Mouse (Mus musculus): Measurements from ENCODE around the gene Tmc5. TPM values are rescaled to one million over a fixed set of nuclear protein-coding genes. Genes with fewer than 3 reads are reported as not detected.

The Tmc5 gene
- polyA plus RNA-seq, 2 experiments: 0.15 to 0.29 TPM

DNA sequence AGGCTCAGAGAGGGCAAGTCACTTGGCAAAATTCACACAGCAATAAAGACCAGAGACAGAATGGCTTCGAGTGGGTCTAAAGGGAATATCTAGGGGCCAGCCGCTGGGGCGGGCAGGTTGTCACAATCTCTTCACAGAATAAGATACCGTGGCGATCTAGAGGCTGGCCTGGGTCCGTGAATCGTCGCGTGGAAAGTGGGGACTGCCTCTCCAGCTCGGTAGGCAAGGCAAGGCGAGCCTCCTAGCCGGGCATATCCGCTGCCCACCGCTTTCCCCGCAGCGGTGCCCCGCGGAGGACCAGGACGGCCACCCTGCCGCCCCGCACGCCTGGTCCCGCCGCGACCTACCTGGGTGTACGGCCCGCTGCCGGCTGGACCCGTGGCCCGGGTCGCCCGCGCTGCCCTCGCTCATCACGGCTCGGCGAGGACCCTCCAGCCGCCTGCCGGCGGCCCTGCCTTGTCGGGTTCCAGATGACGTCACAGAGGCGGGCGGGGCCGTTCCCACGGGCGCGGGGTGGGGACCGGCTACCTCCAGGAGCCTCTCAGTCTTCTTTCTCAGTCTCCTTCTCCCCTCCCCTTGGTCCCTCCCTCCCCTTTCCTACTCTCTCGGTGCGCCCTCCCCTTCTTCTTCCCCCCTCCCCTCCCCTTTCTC lies 12.7 kb upstream of the Tmc5 start, which contains the start of gene Tmc7:
Gene Tmc7 (minus strand): TSS at position 480 of the 651 bp plus-strand sequence.
- WGBS: 1% methylated on average over 26 of the region's 51 CpGs
- no peak for TF ChIP-seq POLR2A (IDR thresholded peaks at IDR 0.05; ENCODE audit: borderline replicate concordance, extremely low read depth, insufficient read depth, insufficient read length)
- peak within 1 kb of the TSS; percentile 90 for H3K4me2 ChIP-seq (replicated peaks; ENCODE audit: low read depth, low read length, severe bottlenecking)
- no peaks in the 10 kb centered on the region for H3K36me3 ChIP-seq (ENCODE audit: control insufficient read depth, insufficient read depth, low read length)
- no peaks in the 10 kb centered on the region for H3K9me3 ChIP-seq (ENCODE audit: control insufficient read depth, low read length)
- ATAC-seq (ENCODE audit: low FRiP score, low read depth) (peak; percentile 90), DNase-seq (ENCODE audit: low spot score) (peak; percentile 54)
- no peaks in the 10 kb centered on the region for H3K27me3 ChIP-seq (ENCODE audit: control insufficient read depth, insufficient read depth, low read length)
- peak within 1 kb of the TSS; percentile 74 for H3K9ac ChIP-seq (ENCODE audit: low read depth, low read length, severe bottlenecking)
- H3K4me3 ChIP-seq (replicated peaks; ENCODE audit: low read length): peak within 1 kb of the TSS; percentile 61
- peaks cover 6% of the 10 kb centered on the region; the same call in 1 of the 2 replicates for H3K4me1 ChIP-seq (ENCODE audit: control insufficient read depth, insufficient read depth, low read length)
- no peak within 1 kb of the TSS for H3K27ac ChIP-seq (replicated peaks; ENCODE audit: low read depth, low read length)

DNA sequence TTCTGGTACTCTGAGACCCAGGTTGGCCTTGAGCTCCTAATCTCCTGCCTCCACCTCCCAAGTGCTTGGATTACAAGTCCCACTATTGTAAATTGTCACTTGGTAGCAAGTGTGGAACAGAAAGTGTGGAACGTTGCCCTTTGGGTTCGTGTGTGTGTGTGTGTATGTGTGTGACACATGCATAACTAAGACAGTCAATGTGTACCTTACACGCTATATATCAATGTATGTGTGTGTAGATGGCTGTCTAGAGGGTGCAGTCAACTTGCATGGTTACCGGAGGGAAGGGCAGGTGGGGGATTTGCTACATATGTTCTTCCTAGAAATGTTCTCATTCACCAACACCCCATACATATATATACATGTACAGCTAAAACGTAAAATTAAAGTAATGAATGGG lies 12.2 kb upstream of the Tmc5 start:
- H3K4me2 ChIP-seq (replicated peaks; ENCODE audit: low read depth, low read length, severe bottlenecking): peak overlapping the region; percentile 90
- peaks cover 6% of the 10 kb centered on the region; the same call in 1 of the 2 replicates for H3K4me1 ChIP-seq (ENCODE audit: control insufficient read depth, insufficient read depth, low read length)
- ATAC-seq (ENCODE audit: low FRiP score, low read depth) (no peak), DNase-seq (ENCODE audit: low spot score) (no peak)
- no peaks in the 10 kb centered on the region for H3K9me3 ChIP-seq (ENCODE audit: control insufficient read depth, low read length)
- no peaks in the 10 kb centered on the region for H3K27me3 ChIP-seq (ENCODE audit: control insufficient read depth, insufficient read depth, low read length)
- no peak overlapping the region for H3K27ac ChIP-seq (replicated peaks; ENCODE audit: low read depth, low read length)
- no peak overlapping the region for H3K9ac ChIP-seq (ENCODE audit: low read depth, low read length, severe bottlenecking)
- 68% methylated on average over 5 of the region's 5 CpGs for WGBS
- no peak for TF ChIP-seq POLR2A (IDR thresholded peaks at IDR 0.05; ENCODE audit: borderline replicate concordance, extremely low read depth, insufficient read depth, insufficient read length)
- H3K36me3 ChIP-seq (ENCODE audit: control insufficient read depth, insufficient read depth, low read length): no peaks in the 10 kb centered on the region
- H3K4me3 ChIP-seq (replicated peaks; ENCODE audit: low read length): peak overlapping the region; percentile 61

DNA sequence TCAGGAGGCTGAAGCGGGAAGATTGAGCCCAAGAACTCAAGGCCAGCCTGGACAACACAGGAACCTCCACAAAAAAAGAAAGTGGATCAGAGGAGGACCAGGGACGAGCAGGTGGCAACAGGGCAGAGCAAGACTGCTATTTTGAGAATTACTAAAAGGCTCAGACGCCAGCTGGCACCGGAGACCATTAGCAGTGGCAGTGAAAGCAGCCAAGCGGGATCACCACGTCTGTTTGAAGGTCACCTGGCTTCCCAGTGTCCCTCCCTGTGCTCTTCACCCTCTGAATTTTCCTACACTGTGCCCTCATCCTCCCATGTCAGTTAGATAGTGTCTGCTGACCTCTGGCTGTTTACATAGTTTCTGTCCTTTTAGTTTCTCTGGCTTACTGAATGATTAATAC lies 11.2 kb upstream of the Tmc5 start:
- Histone ChIP-seq H3K4me2 (replicated peaks; ENCODE audit: low read depth, low read length, severe bottlenecking) (no peak overlapping the region), H3K9me3 (ENCODE audit: control insufficient read depth, low read length) (no peaks in the 10 kb centered on the region), H3K9ac (ENCODE audit: low read depth, low read length, severe bottlenecking) (no peak overlapping the region), H3K4me1 (ENCODE audit: control insufficient read depth, insufficient read depth, low read length) (peaks cover 6% of the 10 kb centered on the region; the same call in 1 of the 2 replicates), H3K4me3 (replicated peaks; ENCODE audit: low read length) (no peak overlapping the region), H3K27me3 (ENCODE audit: control insufficient read depth, insufficient read depth, low read length) (no peaks in the 10 kb centered on the region), H3K27ac (replicated peaks; ENCODE audit: low read depth, low read length) (no peak overlapping the region), H3K36me3 (ENCODE audit: control insufficient read depth, insufficient read depth, low read length) (no peaks in the 10 kb centered on the region)
- TF ChIP-seq POLR2A (IDR thresholded peaks at IDR 0.05; ENCODE audit: borderline replicate concordance, extremely low read depth, insufficient read depth, insufficient read length): no peak
- no peak for ATAC-seq (ENCODE audit: low FRiP score, low read depth)
- DNase-seq (ENCODE audit: low spot score): no peak
- 71% methylated on average over 6 of the region's 6 CpGs for WGBS

DNA sequence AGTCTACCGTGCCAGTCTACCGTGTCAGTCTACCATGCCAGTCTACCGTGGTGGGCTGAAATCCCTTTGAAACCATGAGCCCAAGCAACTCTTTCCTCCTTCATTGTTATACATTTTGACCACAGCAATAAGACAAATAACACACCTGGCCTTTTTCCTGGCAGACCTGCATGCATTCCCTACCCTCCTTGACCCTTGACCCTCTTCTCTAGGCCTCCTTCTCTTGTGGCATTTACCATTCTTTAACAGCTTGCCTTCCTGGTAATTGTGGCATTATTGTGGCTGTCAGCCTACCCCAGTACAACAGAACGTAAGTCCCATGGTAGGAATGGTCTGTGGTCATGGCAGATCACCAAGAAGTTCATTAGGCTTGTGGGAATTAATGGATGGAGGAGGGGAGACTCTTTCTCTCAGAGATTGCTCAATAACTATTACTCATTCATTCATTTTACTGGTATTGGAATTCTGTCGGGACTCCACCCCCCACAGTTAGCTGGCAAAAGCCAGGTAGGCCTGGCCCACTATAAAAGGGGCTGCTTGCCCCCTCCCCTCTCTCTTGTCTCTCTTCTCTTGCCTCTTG lies 6.3 kb upstream of the Tmc5 start:
- DNase-seq (ENCODE audit: low spot score): no peak
- 83% methylated on average over 5 of the region's 5 CpGs for WGBS
- no peak for ATAC-seq (ENCODE audit: low FRiP score, low read depth)
- peaks cover 12% of the 10 kb centered on the region for H3K4me1 ChIP-seq (ENCODE audit: control insufficient read depth, insufficient read depth, low read length)
- no peak for TF ChIP-seq POLR2A (IDR thresholded peaks at IDR 0.05; ENCODE audit: borderline replicate concordance, extremely low read depth, insufficient read depth, insufficient read length)
- H3K4me3 ChIP-seq (replicated peaks; ENCODE audit: low read length): no peak overlapping the region
- H3K27me3 ChIP-seq (ENCODE audit: control insufficient read depth, insufficient read depth, low read length): peaks cover 5% of the 10 kb centered on the region; the same call in 1 of the 2 replicates
- H3K4me2 ChIP-seq (replicated peaks; ENCODE audit: low read depth, low read length, severe bottlenecking): no peak overlapping the region
- no peak overlapping the region for H3K9ac ChIP-seq (ENCODE audit: low read depth, low read length, severe bottlenecking)
- no peaks in the 10 kb centered on the region for H3K36me3 ChIP-seq (ENCODE audit: control insufficient read depth, insufficient read depth, low read length)
- no peak overlapping the region for H3K27ac ChIP-seq (replicated peaks; ENCODE audit: low read depth, low read length)
- H3K9me3 ChIP-seq (ENCODE audit: control insufficient read depth, low read length): no peaks in the 10 kb centered on the region

DNA sequence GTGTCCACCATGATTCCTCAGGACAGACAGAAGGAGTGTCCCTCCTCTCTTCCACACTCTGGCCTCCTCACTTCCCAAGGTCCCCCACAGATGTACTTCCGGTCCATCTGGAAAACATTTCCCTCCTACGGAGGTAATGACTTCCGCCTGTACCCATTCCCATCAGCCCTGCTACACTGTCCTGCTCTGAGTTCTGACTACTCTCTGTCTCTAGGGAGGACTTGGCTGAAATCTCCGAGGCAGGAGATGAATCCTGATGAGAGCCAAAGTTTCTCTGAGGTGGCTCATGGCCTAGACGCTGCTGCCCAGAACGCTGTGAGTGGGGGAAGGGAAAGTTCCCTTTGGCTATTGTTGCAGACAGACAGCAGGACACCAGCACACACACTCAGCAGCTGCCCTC lies 5.0 kb upstream of the Tmc5 start:
- ATAC-seq (ENCODE audit: low FRiP score, low read depth) (no peak), DNase-seq (ENCODE audit: low spot score) (no peak)
- H3K27ac ChIP-seq (replicated peaks; ENCODE audit: low read depth, low read length): no peak overlapping the region
- H3K4me3 ChIP-seq (replicated peaks; ENCODE audit: low read length): no peak overlapping the region
- no peaks in the 10 kb centered on the region for H3K9me3 ChIP-seq (ENCODE audit: control insufficient read depth, low read length)
- TF ChIP-seq POLR2A (IDR thresholded peaks at IDR 0.05; ENCODE audit: borderline replicate concordance, extremely low read depth, insufficient read depth, insufficient read length): no peak
- H3K36me3 ChIP-seq (ENCODE audit: control insufficient read depth, insufficient read depth, low read length): no peaks in the 10 kb centered on the region
- peaks cover 14% of the 10 kb centered on the region for H3K27me3 ChIP-seq (ENCODE audit: control insufficient read depth, insufficient read depth, low read length)
- H3K9ac ChIP-seq (ENCODE audit: low read depth, low read length, severe bottlenecking): no peak overlapping the region
- H3K4me1 ChIP-seq (ENCODE audit: control insufficient read depth, insufficient read depth, low read length): peaks cover 12% of the 10 kb centered on the region
- no peak overlapping the region for H3K4me2 ChIP-seq (replicated peaks; ENCODE audit: low read depth, low read length, severe bottlenecking)
- 16% methylated on average over 6 of the region's 6 CpGs for WGBS

Measured in limb, embryonic 14.5 days (tissue).